17 mouse cellular contexts compared by ENCODE assay signal in genomic region chr6:36789261-36789660, GRCm38 (mm10). TPM values are rescaled to one million over a fixed set of nuclear protein-coding genes. Genes with fewer than 3 reads are reported as not detected.
DNase-seq lines count a peak whose midpoint lies in the region; ATAC-seq and TF ChIP-seq lines count a peak whose summit lies in the region.
"Had no signal": no experiment of that assay in that cellular context is flagged by ENCODE, and none has a peak within 500 bp of the region (broad histone marks: within the 10 kb centered on the region; RNA-seq: fewer than 3 reads in every experiment).

No protein-coding gene starts in this region.

- no peak for TF ChIP-seq CTCF in forebrain, postnatal 0 days (IDR thresholded peaks at IDR 0.05; ENCODE audit: low read depth)
- TF ChIP-seq CTCF in midbrain, postnatal 0 days (IDR thresholded peaks at IDR 0.05): no peak

- no peaks in the 10 kb centered on the region for H3K27me3 ChIP-seq in hindbrain, embryonic 14.5 days (ENCODE audit: control insufficient read depth, insufficient read depth, low read length)
- H3K27me3 ChIP-seq in hindbrain, embryonic 16.5 days (replicated peaks; ENCODE audit: control insufficient read depth, insufficient read depth, low read length): no peaks in the 10 kb centered on the region
- peaks cover 17% of the 10 kb centered on the region for H3K27me3 ChIP-seq in midbrain, embryonic 12.5 days
- peaks cover 6% of the 10 kb centered on the region for H3K27me3 ChIP-seq in midbrain, embryonic 11.5 days (ENCODE audit: control insufficient read depth, insufficient read depth, low read length)
- no peaks in the 10 kb centered on the region for H3K27me3 ChIP-seq in forebrain, postnatal 0 days (ENCODE audit: insufficient read depth, low read length)
- H3K27me3 ChIP-seq in midbrain, postnatal 0 days (ENCODE audit: insufficient read depth, low read length): no peaks in the 10 kb centered on the region
- H3K27me3 ChIP-seq: embryonic facial prominence, embryonic 13.5 days had no signal

- no peak for DNase-seq in hindbrain, embryonic 14.5 days (ENCODE audit: low spot score)
- DNase-seq in midbrain, embryonic 11.5 days (ENCODE audit: low spot score, missing footprints): no peak
- DNase-seq in forebrain, postnatal 0 days: no peak
- DNase-seq in midbrain, postnatal 0 days (ENCODE audit: low spot score): no peak
- DNase-seq in kidney, postnatal 4 days: no peak
- DNase-seq: cerebellum, adult 11-12 months; cerebellum, postnatal 14 days; lung, postnatal 10 days; thymus, adult 2 months had no signal

- H3K36me3 ChIP-seq in hindbrain, embryonic 14.5 days (replicated peaks; ENCODE audit: control insufficient read depth, insufficient read depth): no peaks in the 10 kb centered on the region; the same call in 1 of the 2 replicates
- no peaks in the 10 kb centered on the region for H3K36me3 ChIP-seq in hindbrain, embryonic 16.5 days (ENCODE audit: control insufficient read depth, insufficient read depth, low read length)
- H3K36me3 ChIP-seq in midbrain, embryonic 12.5 days: no peaks in the 10 kb centered on the region
- no peaks in the 10 kb centered on the region for H3K36me3 ChIP-seq in midbrain, embryonic 11.5 days (ENCODE audit: control insufficient read depth, insufficient read depth, low read length)
- H3K36me3 ChIP-seq in forebrain, postnatal 0 days (ENCODE audit: insufficient read depth): peaks cover 5% of the 10 kb centered on the region; the same call in 1 of the 2 replicates
- no peaks in the 10 kb centered on the region for H3K36me3 ChIP-seq in midbrain, postnatal 0 days (ENCODE audit: insufficient read depth, low read length)

- H3K4me2 ChIP-seq in hindbrain, embryonic 14.5 days (replicated peaks): peak overlapping the region; percentile 26; the same call in 1 of the 2 replicates
- no peak overlapping the region for H3K4me2 ChIP-seq in hindbrain, embryonic 16.5 days (ENCODE audit: low read length)
- H3K4me2 ChIP-seq in midbrain, embryonic 12.5 days (replicated peaks): peak overlapping the region; percentile 22; the same call in 1 of the 2 replicates
- H3K4me2 ChIP-seq in midbrain, embryonic 11.5 days: no peak overlapping the region
- no peak overlapping the region for H3K4me2 ChIP-seq in forebrain, postnatal 0 days (ENCODE audit: low read depth)
- no peak overlapping the region for H3K4me2 ChIP-seq in midbrain, postnatal 0 days (ENCODE audit: low read depth, low read length, poor library complexity, severe bottlenecking)
- H3K4me2 ChIP-seq: embryonic facial prominence, embryonic 13.5 days had no signal

- no peaks in the 10 kb centered on the region for H3K9me3 ChIP-seq in hindbrain, embryonic 14.5 days (ENCODE audit: control insufficient read depth, low read length)
- H3K9me3 ChIP-seq in hindbrain, embryonic 16.5 days (ENCODE audit: control insufficient read depth, low read length): no peaks in the 10 kb centered on the region
- no peaks in the 10 kb centered on the region for H3K9me3 ChIP-seq in midbrain, embryonic 12.5 days
- H3K9me3 ChIP-seq in midbrain, embryonic 11.5 days (ENCODE audit: control insufficient read depth, low read length): no peaks in the 10 kb centered on the region
- no peaks in the 10 kb centered on the region for H3K9me3 ChIP-seq in forebrain, postnatal 0 days (ENCODE audit: low read length)
- H3K9me3 ChIP-seq in midbrain, postnatal 0 days (ENCODE audit: low read length): no peaks in the 10 kb centered on the region
- H3K9me3 ChIP-seq: embryonic facial prominence, embryonic 13.5 days; heart, embryonic 10.5 days had no signal

- H3K9ac ChIP-seq in hindbrain, embryonic 14.5 days: no peak overlapping the region
- no peak overlapping the region for H3K9ac ChIP-seq in hindbrain, embryonic 16.5 days (ENCODE audit: low read depth, low read length)
- no peak overlapping the region for H3K9ac ChIP-seq in midbrain, embryonic 12.5 days (replicated peaks)
- no peak overlapping the region for H3K9ac ChIP-seq in midbrain, embryonic 11.5 days (ENCODE audit: low read length)
- no peak overlapping the region for H3K9ac ChIP-seq in forebrain, postnatal 0 days
- no peak overlapping the region for H3K9ac ChIP-seq in midbrain, postnatal 0 days (replicated peaks; ENCODE audit: low read length, poor library complexity, severe bottlenecking)
- H3K9ac ChIP-seq: embryonic facial prominence, embryonic 13.5 days; liver, embryonic 14.5 days had no signal

- 0 out of 2 replicates have a peak overlapping the region, but pooled peaks have one; percentile 66 for H3K27ac ChIP-seq in hindbrain, embryonic 14.5 days
- H3K27ac ChIP-seq in hindbrain, embryonic 16.5 days (ENCODE audit: low read depth, low read length): no peak overlapping the region; the same call in 1 of the 2 replicates
- no peak overlapping the region for H3K27ac ChIP-seq in midbrain, embryonic 12.5 days (replicated peaks)
- H3K27ac ChIP-seq in midbrain, embryonic 11.5 days (ENCODE audit: low read depth, low read length): no peak overlapping the region
- H3K27ac ChIP-seq in forebrain, postnatal 0 days (ENCODE audit: low read depth, low read length): peak overlapping the region; percentile 64; the same call in 1 of the 2 replicates
- peak overlapping the region; percentile 40 for H3K27ac ChIP-seq in midbrain, postnatal 0 days (ENCODE audit: low read depth, low read length)
- H3K27ac ChIP-seq: embryonic facial prominence, embryonic 13.5 days; liver, embryonic 14.5 days had no signal

- H3K4me1 ChIP-seq in hindbrain, embryonic 14.5 days (replicated peaks; ENCODE audit: control insufficient read depth, insufficient read depth, low read length): peaks cover 46% of the 10 kb centered on the region
- H3K4me1 ChIP-seq in hindbrain, embryonic 16.5 days (ENCODE audit: control insufficient read depth, insufficient read depth, low read depth, low read length): peaks cover 20% of the 10 kb centered on the region
- H3K4me1 ChIP-seq in midbrain, embryonic 12.5 days: peaks cover 34% of the 10 kb centered on the region
- peaks cover 27% of the 10 kb centered on the region for H3K4me1 ChIP-seq in midbrain, embryonic 11.5 days (ENCODE audit: control insufficient read depth, insufficient read depth, low read length)
- H3K4me1 ChIP-seq in forebrain, postnatal 0 days (ENCODE audit: insufficient read depth): peaks cover 18% of the 10 kb centered on the region; the same call in 1 of the 2 replicates
- H3K4me1 ChIP-seq in midbrain, postnatal 0 days (ENCODE audit: insufficient read depth, low read length): peaks cover 14% of the 10 kb centered on the region

- ATAC-seq in hindbrain, embryonic 14.5 days (ENCODE audit: low FRiP score): no peak
- no peak for ATAC-seq in hindbrain, embryonic 16.5 days
- no peak for ATAC-seq in midbrain, embryonic 12.5 days (ENCODE audit: low FRiP score, low read depth)
- ATAC-seq in midbrain, embryonic 11.5 days (ENCODE audit: low FRiP score): no peak
- no peak for ATAC-seq in forebrain, postnatal 0 days
- ATAC-seq in midbrain, postnatal 0 days (ENCODE audit: low FRiP score): no peak
- ATAC-seq in erythroblast, adult 5-6 weeks (replicated peaks; ENCODE audit: low FRiP score, poor library complexity, severe bottlenecking): no peak
- ATAC-seq: Patski had no signal

- no peak overlapping the region for H3K4me3 ChIP-seq in hindbrain, embryonic 14.5 days (replicated peaks; ENCODE audit: low read length)
- no peak overlapping the region for H3K4me3 ChIP-seq in hindbrain, embryonic 16.5 days (ENCODE audit: low read length)
- H3K4me3 ChIP-seq in midbrain, embryonic 12.5 days: no peak overlapping the region
- H3K4me3 ChIP-seq in midbrain, embryonic 11.5 days (ENCODE audit: low read depth, low read length): no peak overlapping the region
- no peak overlapping the region for H3K4me3 ChIP-seq in forebrain, postnatal 0 days (ENCODE audit: low read depth, low read length)
- H3K4me3 ChIP-seq in midbrain, postnatal 0 days (ENCODE audit: low read depth, low read length): no peak overlapping the region
- H3K4me3 ChIP-seq: embryonic facial prominence, embryonic 13.5 days; heart, embryonic 10.5 days had no signal

- WGBS in hindbrain, embryonic 14.5 days: 40% methylated on average over 4 of the region's 4 CpGs
- 37% methylated on average over 4 of the region's 4 CpGs for WGBS in hindbrain, embryonic 16.5 days
- WGBS in midbrain, embryonic 12.5 days: 41% methylated on average over 4 of the region's 4 CpGs
- 47% methylated on average over 4 of the region's 4 CpGs for WGBS in midbrain, embryonic 11.5 days
- 43% methylated on average over 4 of the region's 4 CpGs for WGBS in forebrain, postnatal 0 days
- 35% methylated on average over 4 of the region's 4 CpGs for WGBS in midbrain, postnatal 0 days

RNA-seq across cellular contexts. Expression of gene Ptn, which starts 20.8 kb away (rescaled TPM):
- 732 and 771 TPM in 2 replicates for polyA plus RNA-seq in hindbrain, embryonic 14.5 days (2014; fragmentation: Nextera tagmentation; extraction: Ambion mirVana)
- 800 and 988 TPM in 2 replicates for polyA plus RNA-seq in hindbrain, embryonic 16.5 days (2015; fragmentation: Nextera tagmentation; extraction: Ambion mirVana)
- polyA plus RNA-seq in midbrain, embryonic 12.5 days (2016; fragmentation: Nextera tagmentation; extraction: Ambion mirVana): 317 and 363 TPM in 2 replicates
- 243 and 244 TPM in 2 replicates for polyA plus RNA-seq in midbrain, embryonic 11.5 days (2014; fragmentation: Nextera tagmentation; extraction: Ambion mirVana)
- total RNA-seq in forebrain, postnatal 0 days (2014; rRNA removed): 598 and 696 TPM in 2 replicates
- polyA plus RNA-seq in forebrain, postnatal 0 days (2015; fragmentation: Nextera tagmentation; extraction: Ambion mirVana): 916 and 1,048 TPM in 2 replicates
- 486 and 584 TPM in 2 replicates for total RNA-seq in midbrain, postnatal 0 days (2014; rRNA removed)
- polyA plus RNA-seq in midbrain, postnatal 0 days (2015; fragmentation: Nextera tagmentation; extraction: Ambion mirVana): 1,122 and 1,124 TPM in 2 replicates
- total RNA-seq in erythroblast, adult 5-6 weeks (2015; ENCODE audit: low replicate concordance): not detected in 2 replicates
- total RNA-seq in erythroblast, adult 5-6 weeks (2017; ENCODE audit: low replicate concordance): not detected in 2 replicates
- total RNA-seq: megakaryocyte, adult 5-6 weeks had no signal
- polyA plus RNA-seq: Patski had no signal

Comparison
In these comparisons a context has a peak if more than half of its experiments do, and no peak if none do; other contexts are left out.
1. H3K27ac ChIP-seq: peak in hindbrain, embryonic 14.5 days (single experiment), forebrain, postnatal 0 days (single experiment) and midbrain, postnatal 0 days (single experiment); none in hindbrain, embryonic 16.5 days (single experiment), midbrain, embryonic 12.5 days (single experiment) and midbrain, embryonic 11.5 days (single experiment).
2. H3K4me2 ChIP-seq: peak in hindbrain, embryonic 14.5 days (single experiment) and midbrain, embryonic 12.5 days (single experiment); none in hindbrain, embryonic 16.5 days (single experiment), midbrain, embryonic 11.5 days (single experiment), forebrain, postnatal 0 days (single experiment) and midbrain, postnatal 0 days (single experiment).